Mouse (Mus musculus) naive thymus-derived CD4-positive, alpha-beta T cell, adult 5 months (primary cell): ENCODE measurements around the gene Epn1. TPM values are rescaled to one million over a fixed set of nuclear protein-coding genes. Genes with fewer than 3 reads are reported as not detected.

ENCODE experiments used
- polyA plus RNA-seq: library from polyadenylated mRNA; unstranded; fragments of 100-300 nt; shearing (Covaris generic); gene quantifications from one replicate; pipeline ENCODE4 v1.2.1, GENCODE M21; 2017

The Epn1 gene
- 23.9 TPM for polyA plus RNA-seq

GRCm38 (mm10) chr7:5080010-5080751, at the start of gene Epn1:
Gene Epn1, plus strand, starts transcription at chr7:5080235.

GRCm38 (mm10) chr7:5033818-5034217, 46.2 kb upstream of the Epn1 start, which contains the start of gene 4632433K11Rik:
Gene 4632433K11Rik, plus strand, starts transcription at chr7:5034118.

GRCm38 (mm10) chr7:5038109-5038732, 41.8 kb upstream of the Epn1 start, which contains the start of gene Zfp784:
Gene Zfp784, minus strand, starts transcription at chr7:5038446.

GRCm38 (mm10) chr7:5051193-5052192, 28.5 kb upstream of the Epn1 start, which contains the start of gene Zfp580:
Gene Zfp580, plus strand, starts transcription at chr7:5051538.

GRCm38 (mm10) chr7:5061774-5062359, 18.2 kb upstream of the Epn1 start, which contains the start of gene U2af2:
Gene U2af2, plus strand, starts transcription at chr7:5062143.

GRCm38 (mm10) chr7:5116850-5117249, 36.8 kb downstream of the Epn1 start, which contains the start of gene Rfpl4:
Gene Rfpl4, minus strand, starts transcription at chr7:5116950.

GRCm38 (mm10) chr7:5125549-5126406, 45.7 kb downstream of the Epn1 start, which contains the start of gene Rasl2-9:
Gene Rasl2-9, minus strand, starts transcription at chr7:5125950.

Other genes with a start within 250 kb of the Epn1 start
- 0.12 TPM for gene Shisa7, start 235.5 kb upstream of the Epn1 start, polyA plus RNA-seq
- 7.4 TPM for gene Isoc2b, start 210.0 kb upstream of the Epn1 start, polyA plus RNA-seq
- gene Isoc2a, start 203.1 kb upstream of the Epn1 start, polyA plus RNA-seq: 0.77 TPM
- not detected for gene Gm36210, start 173.7 kb upstream of the Epn1 start, polyA plus RNA-seq
- 2.5 TPM for gene Zfp628, start 165.0 kb upstream of the Epn1 start, polyA plus RNA-seq
- gene Nat14, start 158.2 kb upstream of the Epn1 start, polyA plus RNA-seq: not detected
- not detected for gene Ssc5d, start 154.4 kb upstream of the Epn1 start, polyA plus RNA-seq
- gene Sbk2, start 115.8 kb upstream of the Epn1 start, polyA plus RNA-seq: not detected
- gene Sbk3, start 109.1 kb upstream of the Epn1 start, polyA plus RNA-seq: not detected
- gene Zfp579, start 84.1 kb upstream of the Epn1 start, polyA plus RNA-seq: 18.4 TPM
- gene Zfp524, start 65.8 kb upstream of the Epn1 start, polyA plus RNA-seq: 21.0 TPM
- gene Fiz1, start 65.5 kb upstream of the Epn1 start, polyA plus RNA-seq: 54.8 TPM
- gene Gm44973, start 64.7 kb upstream of the Epn1 start, polyA plus RNA-seq: 5.0 TPM
- 10.7 TPM for gene Zfp865, start 59.9 kb upstream of the Epn1 start, polyA plus RNA-seq
- gene Ccdc106, start 59.7 kb upstream of the Epn1 start, polyA plus RNA-seq: not detected
- gene 4632433K11Rik, start 46.1 kb upstream of the Epn1 start, polyA plus RNA-seq: not detected
- gene Zfp784, start 41.8 kb upstream of the Epn1 start, polyA plus RNA-seq: 2.1 TPM
- 5.0 TPM for gene Zfp580, start 28.7 kb upstream of the Epn1 start, polyA plus RNA-seq
- 117 TPM for gene U2af2, start 18.1 kb upstream of the Epn1 start, polyA plus RNA-seq
- gene Rfpl4, start 36.7 kb downstream of the Epn1 start, polyA plus RNA-seq: not detected
- gene Rasl2-9, start 45.7 kb downstream of the Epn1 start, polyA plus RNA-seq: not detected
- gene Vmn1r55, start 69.4 kb downstream of the Epn1 start, polyA plus RNA-seq: 0.30 TPM
- gene Vmn1r56, start 116.5 kb downstream of the Epn1 start, polyA plus RNA-seq: not detected
- gene Vmn1r57, start 138.3 kb downstream of the Epn1 start, polyA plus RNA-seq: not detected